Mouse (Mus musculus) adrenal gland, postnatal 36 days (tissue): ENCODE measurements around the gene Fap. TPM values are rescaled to one million over a fixed set of nuclear protein-coding genes. Genes with fewer than 3 reads are reported as not detected.

Experiments used
- DNase-seq, 2 experiments: peaks; one replicate each; pipeline ENCODE4 v3.0.0; 2021; ENCODE audit warnings: mixed read lengths in 1 of 2
- total RNA-seq, 2 experiments: library from RNA; stranded (reverse); gene quantifications; 2 replicates each; pipeline ENCODE4 v1.2.3; 2021

The Fap gene
- total RNA-seq, 2 experiments from 2014 or later: 2.7 to 3.0 TPM

DNA sequence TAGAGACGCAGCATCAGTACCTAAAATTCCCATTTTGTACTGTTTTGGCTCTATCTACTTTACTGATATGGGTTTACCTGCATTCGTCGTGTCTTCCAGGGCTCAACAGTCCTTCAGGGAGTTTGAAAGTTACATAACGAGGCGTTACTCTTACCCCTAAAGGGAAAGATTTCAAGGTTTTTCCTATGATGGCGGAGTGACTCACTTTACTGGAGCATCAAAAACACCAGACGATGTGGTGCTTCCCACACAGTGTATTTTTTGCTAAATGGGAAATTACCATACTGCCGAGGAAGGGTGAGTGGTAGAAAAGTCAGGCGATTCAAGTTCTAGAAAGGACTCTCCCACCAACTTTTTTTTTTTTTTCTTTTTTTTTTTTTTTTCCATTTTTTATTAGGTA, 47.5 kb downstream of the Fap start:
- no peak for DNase-seq

DNA sequence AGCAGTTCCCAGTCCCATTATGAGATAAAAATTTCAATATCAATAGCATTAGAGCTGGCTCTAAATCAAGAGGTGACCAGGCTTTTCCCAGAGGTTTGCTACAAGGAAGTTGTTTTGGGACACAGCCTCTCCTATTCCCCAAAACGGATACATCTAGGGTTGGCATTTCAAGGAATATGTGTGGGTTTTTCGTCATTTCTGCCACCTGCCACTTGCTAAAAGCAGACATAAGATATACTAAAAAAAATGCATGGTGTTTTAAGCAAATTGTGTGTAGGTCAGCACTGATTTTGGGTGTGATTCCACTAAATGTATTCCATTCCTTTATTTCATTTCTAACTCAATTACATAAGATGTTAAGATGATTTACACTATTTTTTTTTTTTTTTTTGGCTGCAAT, 56.1 kb downstream of the Fap start:
- DNase-seq: no peak

- no peak for DNase-seq
Observed at GRCm38 (mm10) chr2:62514477-62514876, 59.4 kb downstream of the Fap start.

DNA sequence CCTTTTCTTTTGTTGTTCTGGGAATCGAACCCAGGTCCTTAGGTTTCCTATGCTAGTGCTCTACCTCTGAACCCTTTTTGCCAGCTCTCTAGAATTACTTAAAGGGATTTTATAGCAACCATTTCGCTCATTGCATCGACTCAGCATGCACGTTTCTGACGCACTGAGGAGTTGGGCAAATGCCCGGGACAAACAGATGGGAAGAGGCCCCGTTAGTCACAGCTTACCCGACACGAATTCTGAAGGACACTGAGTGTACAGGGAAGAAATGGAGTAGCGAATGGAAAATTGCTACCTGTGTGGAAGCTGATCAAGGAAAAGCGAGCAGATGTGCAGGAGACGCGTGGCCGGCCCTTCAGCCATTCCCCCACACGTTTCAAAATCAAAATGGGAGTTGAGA, 60.4 kb downstream of the Fap start:
- DNase-seq: no peak

GRCm38 (mm10) chr2:62507130-62507529, 66.7 kb downstream of the Fap start:
- no peak for DNase-seq

DNA sequence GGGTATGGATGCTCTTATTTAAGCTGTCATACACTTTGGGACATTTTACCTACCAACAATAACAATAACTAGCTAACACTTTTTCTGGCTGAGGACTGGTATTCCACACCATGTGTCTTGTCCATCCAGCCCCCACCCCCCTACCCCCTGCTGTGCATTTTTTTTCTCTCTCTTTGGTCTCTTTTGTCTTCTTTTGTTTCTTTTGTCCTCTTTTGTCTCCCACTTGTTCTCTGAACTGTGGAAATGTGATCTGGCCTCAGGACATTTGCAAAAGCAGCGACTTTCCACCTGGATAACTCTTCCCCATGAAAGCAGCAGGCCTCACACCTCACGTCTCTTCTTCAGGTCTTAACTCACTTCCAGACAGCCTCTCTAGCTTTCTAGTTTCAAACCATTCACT, 67.4 kb downstream of the Fap start:
- DNase-seq: no peak

DNA sequence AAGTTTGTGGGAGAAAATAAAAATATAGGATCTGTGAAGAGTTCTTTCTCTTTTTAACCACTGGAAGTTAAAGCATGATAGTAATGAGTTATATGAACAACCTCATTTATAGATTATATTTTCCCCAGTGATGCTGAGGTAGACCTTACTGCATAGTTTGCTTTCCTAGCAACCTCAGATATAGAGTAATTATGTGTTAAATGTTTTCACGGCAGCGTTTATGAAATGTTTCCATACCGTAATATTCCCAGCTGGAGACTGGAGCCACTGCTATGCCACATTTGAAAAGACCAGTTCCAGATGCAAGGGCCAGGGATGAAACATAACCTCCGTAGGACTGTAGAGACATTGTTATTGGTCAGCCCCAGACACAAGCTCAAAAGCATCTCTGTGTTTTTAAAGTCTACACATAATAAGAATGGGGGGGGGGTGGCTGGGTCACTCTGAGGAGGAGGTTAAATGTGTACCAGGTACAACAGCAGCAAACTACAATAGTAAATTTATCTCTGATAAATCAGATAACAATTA, 69.5 kb downstream of the Fap start:
- no peak for DNase-seq

GRCm38 (mm10) chr2:62503326-62503725, 70.5 kb downstream of the Fap start:
- DNase-seq: no peak

DNA sequence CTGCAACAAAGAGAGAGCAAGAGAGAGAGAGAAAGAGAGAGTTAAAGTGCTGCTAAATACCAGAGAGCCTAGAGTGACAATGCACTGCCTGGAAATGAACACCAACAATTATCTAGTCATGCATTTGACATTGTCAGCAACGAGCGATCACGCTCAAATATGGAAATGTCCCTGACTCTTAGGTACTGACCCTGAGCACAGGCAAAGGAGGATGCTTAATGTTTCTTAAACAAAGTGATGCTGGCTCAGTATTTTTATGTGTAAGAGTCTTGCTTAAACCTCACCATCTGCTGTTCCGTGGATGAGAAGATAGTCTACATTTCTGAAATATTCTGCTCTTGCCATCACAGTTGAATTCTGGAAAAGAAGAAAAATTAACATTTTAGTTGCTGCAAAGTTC, 71.4 kb downstream of the Fap start:
- DNase-seq: no peak

GRCm38 (mm10) chr2:62498821-62499220, 75.1 kb downstream of the Fap start:
- DNase-seq: no peak

- no peak for DNase-seq
Observed at GRCm38 (mm10) chr2:62498086-62498485, 75.8 kb downstream of the Fap start.

DNA sequence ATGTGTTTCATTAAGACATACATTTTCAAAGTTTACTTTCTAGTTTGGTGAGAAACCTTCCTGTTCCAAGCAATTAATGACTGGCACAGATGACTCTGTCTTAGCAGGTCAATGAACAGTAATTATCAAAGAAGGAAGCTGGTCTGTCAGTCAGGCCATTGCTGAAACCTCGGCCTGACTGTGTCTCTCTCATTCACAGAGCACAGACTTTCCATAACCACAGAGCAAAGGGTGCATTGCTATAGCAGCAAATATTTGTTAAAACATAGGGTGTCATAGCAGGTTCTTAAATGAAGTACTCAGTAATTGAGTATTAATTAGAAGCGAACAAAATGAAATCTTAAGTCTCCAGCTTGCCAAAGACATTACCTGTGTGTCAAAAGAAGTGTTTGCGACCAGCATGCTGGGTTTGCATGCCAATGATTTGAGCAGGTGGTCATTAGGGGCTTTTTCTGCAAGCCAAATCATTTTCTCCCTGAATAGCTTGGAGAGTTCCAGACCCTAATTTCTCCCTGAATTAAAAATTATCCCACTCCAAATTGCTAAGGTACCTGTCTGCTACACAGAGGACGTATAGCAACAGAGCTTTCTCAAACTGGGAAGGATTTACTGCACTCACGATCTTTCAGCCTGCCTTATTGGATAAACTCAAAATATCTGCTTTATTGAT, 76.4 kb downstream of the Fap start:
- DNase-seq: no peak

GRCm38 (mm10) chr2:62495407-62495806, 78.5 kb downstream of the Fap start:
- no peak for DNase-seq

- no peak for DNase-seq
Observed at GRCm38 (mm10) chr2:62489832-62490231, 84.0 kb downstream of the Fap start.

GRCm38 (mm10) chr2:62484906-62485305, 89.0 kb downstream of the Fap start:
- peak in 1 of 2 experiments; percentile 7 for DNase-seq

GRCm38 (mm10) chr2:62483550-62483949, 90.3 kb downstream of the Fap start, which contains the start of gene Gcg:
Gcg (minus strand) TSS chr2:62483650.
- DNase-seq: no peak

DNA sequence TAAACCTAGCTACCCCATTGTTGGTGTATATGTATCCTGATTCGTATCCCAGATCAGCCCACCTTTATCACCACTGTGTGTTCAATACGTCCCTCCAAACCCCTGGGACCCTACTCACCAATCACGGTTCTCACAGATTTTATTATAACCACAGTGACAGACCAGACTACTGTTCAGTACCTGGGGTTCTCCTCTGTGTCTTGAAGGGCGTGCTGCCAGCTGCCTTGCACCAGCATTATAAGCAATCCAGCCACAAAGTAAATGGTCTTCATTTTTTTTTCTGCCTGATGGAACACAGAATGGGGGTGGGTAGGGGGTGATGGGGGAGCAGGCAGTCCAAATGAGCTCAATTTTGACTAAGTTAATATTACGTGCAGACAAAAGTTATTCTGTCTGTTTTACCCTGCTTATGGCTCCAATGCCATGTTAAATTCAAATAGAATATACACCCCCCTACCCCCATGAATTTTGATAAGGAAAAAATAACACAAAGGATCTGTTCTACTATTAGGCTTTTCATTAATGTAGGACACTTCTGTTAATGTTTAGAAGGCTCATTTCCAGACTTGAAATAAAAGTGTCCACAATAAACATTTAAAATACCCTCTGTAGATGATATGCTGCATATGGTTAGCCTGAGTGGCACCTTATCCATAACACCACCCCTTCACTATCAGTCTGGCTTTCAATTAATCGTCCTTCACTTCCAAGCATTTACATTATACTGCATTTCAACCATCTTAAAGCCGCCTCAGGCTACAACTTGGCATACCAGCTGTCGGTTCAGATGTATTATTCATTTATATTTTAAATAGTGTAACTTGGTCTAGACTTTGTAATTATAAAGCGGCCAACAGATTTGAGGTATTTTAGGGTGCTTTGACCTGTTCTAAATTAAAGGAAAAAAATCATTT, 93.3 kb downstream of the Fap start:
- DNase-seq: no peak

DNA sequence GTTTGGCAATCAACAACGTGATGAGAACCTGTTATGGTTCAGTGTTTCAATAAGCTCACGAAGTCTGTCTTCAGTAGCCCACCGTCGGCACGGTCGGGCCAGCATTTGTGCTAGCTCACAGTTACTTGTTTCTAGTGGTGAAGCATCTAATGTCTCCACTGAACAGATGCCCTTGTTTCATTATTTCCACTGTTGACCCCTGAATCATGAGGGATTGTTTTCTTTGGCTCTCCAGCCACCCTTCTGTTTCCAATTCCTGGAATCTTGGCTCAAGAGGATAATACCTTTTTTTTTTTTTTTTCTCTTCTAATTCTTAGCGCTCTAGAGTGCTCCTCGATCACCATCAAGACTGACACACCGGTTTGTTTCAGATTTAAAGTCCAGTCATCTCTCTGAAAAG, 104.3 kb downstream of the Fap start:
- DNase-seq: no peak

DNA sequence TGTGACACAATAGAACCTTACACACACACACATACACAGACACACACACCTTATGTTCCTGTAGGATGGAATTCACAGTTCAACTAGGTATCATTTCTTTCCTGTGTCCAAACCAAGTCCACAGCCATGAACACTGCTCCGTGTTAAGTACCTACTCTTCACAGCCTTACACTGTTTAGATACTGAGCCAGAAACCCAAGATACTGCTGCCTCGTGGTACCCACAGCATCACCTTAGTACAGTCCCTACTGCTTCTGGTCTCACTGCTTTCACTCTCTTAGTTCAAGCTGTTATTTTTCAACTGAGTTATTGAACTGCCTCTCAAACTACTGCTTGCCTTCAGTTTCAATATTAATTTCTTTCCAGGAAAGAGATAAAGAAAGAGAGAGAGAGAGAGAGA, 110.6 kb downstream of the Fap start:
- DNase-seq: no peak

DNA sequence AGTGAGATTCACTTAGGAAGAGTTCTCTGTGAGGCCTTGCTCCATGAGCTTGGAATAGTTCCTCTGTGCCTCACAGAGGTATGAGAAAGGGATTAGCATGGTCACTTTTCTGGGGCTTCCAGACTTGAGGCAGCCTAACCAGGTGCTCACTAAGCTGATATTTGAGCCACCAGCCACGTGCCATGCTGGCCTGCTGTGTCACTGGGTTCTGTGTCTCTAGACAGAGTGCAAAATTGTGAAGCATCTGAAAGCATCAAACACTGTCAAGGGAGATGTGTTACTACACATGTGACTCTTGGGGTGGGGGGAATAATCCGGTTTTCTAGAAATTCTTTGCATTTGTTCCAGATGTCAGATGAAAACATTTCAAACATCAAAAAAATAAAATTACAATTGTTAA, 111.7 kb downstream of the Fap start:
- no peak for DNase-seq

GRCm38 (mm10) chr2:62460815-62461450, 112.9 kb downstream of the Fap start:
- DNase-seq: no peak

- peak in 1 of 2 experiments; percentile 7 for DNase-seq
Observed at GRCm38 (mm10) chr2:62460231-62460710, 113.6 kb downstream of the Fap start.
